Mouse (Mus musculus) hindbrain, embryonic 12.5 days (tissue): ENCODE results near the gene Rab20. TPM values are rescaled to one million over a fixed set of nuclear protein-coding genes. Genes with fewer than 3 reads are reported as not detected.
A peak's percentile ranks its signal among the peaks of the same experiment; 100 is the strongest.
"Not testable (repeated sequence)": the region's sequence is repeated elsewhere in the genome, so short reads cannot be mapped to it uniquely, and the experiment has no call there.

ENCODE experiments used
- ATAC-seq: fragments of 200-750 bp; cut with Nextera tagmentation; 2 replicates; pipeline ENCODE4 v1.8.0; 2017; ENCODE audit warnings: moderate TSS enrichment; ENCODE audit not compliant: low FRiP score
- H3K27ac ChIP-seq: fragments of 300-500 bp; sonication (generic); 2 replicates; pipeline ENCODE4 v1.5.1; 2016; ENCODE audit warnings: mild to moderate bottlenecking
- H3K27me3 ChIP-seq: fragments of 300-500 bp; sonication (generic); 2 replicates; pipeline ENCODE4 v1.6.1; 2016; ENCODE audit warnings: mild to moderate bottlenecking
- H3K36me3 ChIP-seq: fragments of 300-500 bp; sonication (generic); 2 replicates; pipeline ENCODE4 v1.6.1; 2016; ENCODE audit warnings: mild to moderate bottlenecking
- H3K4me1 ChIP-seq: fragments of 300-500 bp; sonication (generic); 2 replicates; pipeline ENCODE4 v1.6.1; 2016
- H3K4me2 ChIP-seq: fragments of 300-500 bp; sonication (generic); replicated peaks from 2 replicates; pipeline ENCODE4 v1.6.1; 2016; ENCODE audit warnings: mild to moderate bottlenecking
- H3K4me3 ChIP-seq: fragments of 300-500 bp; sonication (generic); 2 replicates; pipeline ENCODE4 v1.5.1; 2016; ENCODE audit warnings: mild to moderate bottlenecking
- H3K9ac ChIP-seq: fragments of 300-500 bp; sonication (generic); 2 replicates; pipeline ENCODE4 v1.6.1; 2016; ENCODE audit warnings: mild to moderate bottlenecking, moderate library complexity
- H3K9me3 ChIP-seq: fragments of 300-500 bp; sonication (generic); replicated peaks from 2 replicates; pipeline ENCODE4 v1.6.1; 2016; ENCODE audit warnings: mild to moderate bottlenecking
- WGBS: fragments of 180-500 bp; shearing (Covaris S2); methylation state at CpG from one replicate; pipeline ENCODE4 v1.1.7; 2016; 5-methylcytosine and 5-hydroxymethylcytosine counted together
- polyA plus RNA-seq: library from polyadenylated mRNA; unstranded; fragments of >200 nt; fragmentation: Nextera tagmentation; extraction: Ambion mirVana; gene quantifications from 2 replicates; pipeline ENCODE4 v1.2.1, GENCODE M21; 2016

The Rab20 gene
- polyA plus RNA-seq, 1 experiment from 2014 or later, result 1.6 TPM

DNA sequence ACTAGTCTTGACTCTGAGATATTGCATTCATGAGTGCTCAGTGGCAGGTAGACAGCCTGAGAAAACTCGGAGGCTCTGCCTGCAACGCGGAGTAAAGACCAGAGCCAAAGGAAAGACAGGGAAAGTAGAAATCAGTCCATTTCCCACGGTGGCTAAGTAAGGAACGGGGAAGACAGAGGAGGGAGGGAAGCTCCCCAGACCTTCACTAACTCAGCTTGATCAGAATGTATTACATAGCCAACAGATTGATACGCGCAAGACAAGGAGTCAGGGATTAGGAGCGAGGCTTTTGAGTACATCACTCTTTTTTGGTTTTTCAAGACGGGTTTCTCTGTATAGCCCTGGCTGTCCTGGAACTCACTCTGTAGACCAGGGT is 1.3 kb downstream of the Rab20 start:
- H3K4me1 ChIP-seq, result peaks cover 25% of the 10 kb centered on the region
- peaks cover 93% of the 10 kb centered on the region for H3K27me3 ChIP-seq
- H3K36me3 ChIP-seq, result no peaks in the 10 kb centered on the region
- WGBS, result 2% methylated on average over 9 of the region's 9 CpGs
- no peak overlapping the region; the same call in 1 of the 2 replicates for H3K4me3 ChIP-seq
- no peak overlapping the region for H3K27ac ChIP-seq
- ATAC-seq, result no peak
- peak overlapping the region; percentile 79 for H3K4me2 ChIP-seq
- no peaks in the 10 kb centered on the region for H3K9me3 ChIP-seq
- H3K9ac ChIP-seq, result no peak overlapping the region

DNA sequence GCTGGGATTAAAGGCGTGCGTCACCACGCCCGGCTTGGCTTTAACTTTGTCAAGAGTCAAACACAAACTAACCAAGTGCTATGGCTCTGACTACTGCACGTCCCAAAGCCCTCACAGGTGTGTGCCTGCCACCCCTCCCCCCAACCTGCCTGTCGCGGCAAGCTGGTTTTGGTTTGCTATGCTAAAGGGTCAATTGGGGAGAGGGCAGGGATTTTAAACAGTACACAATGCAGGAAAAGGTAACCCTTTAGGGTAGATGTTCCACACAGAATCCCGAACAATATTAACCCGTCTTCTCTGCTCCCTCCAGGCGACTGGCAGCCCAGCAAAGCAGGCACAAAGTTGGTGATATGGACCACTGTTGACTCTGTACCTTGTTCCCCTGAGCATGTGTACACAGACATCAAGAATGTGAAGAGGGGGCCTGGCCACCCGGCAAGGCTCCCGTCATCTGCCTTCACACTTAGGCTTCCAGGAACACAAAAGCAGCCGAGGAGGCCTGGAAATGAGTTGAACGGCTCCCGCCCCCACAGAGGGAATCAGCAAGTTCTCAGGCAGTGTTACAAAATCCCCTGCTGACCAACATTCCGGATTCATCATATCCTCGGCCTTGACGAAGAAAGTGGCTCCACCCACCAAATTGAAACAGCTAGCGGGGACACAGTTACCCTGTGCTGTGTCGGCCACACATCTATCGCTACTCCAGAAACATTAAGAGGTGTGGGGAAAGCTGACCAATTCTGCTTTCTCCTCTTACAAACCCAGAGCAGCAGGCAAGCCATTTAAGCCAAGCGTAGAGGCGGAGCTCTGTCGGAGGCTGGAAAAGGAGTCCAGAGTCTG is 2.0 kb downstream of the Rab20 start:
- H3K4me1 ChIP-seq, result peaks cover 25% of the 10 kb centered on the region
- peak overlapping the region; percentile 79 for H3K4me2 ChIP-seq
- no peaks in the 10 kb centered on the region for H3K9me3 ChIP-seq
- no peak for ATAC-seq
- no peak overlapping the region for H3K9ac ChIP-seq
- peaks cover 87% of the 10 kb centered on the region for H3K27me3 ChIP-seq
- no peak overlapping the region; the same call in 1 of the 2 replicates for H3K4me3 ChIP-seq
- 5% methylated on average over 24 of the region's 24 CpGs for WGBS
- H3K27ac ChIP-seq, result no peak overlapping the region
- H3K36me3 ChIP-seq, result no peaks in the 10 kb centered on the region

DNA sequence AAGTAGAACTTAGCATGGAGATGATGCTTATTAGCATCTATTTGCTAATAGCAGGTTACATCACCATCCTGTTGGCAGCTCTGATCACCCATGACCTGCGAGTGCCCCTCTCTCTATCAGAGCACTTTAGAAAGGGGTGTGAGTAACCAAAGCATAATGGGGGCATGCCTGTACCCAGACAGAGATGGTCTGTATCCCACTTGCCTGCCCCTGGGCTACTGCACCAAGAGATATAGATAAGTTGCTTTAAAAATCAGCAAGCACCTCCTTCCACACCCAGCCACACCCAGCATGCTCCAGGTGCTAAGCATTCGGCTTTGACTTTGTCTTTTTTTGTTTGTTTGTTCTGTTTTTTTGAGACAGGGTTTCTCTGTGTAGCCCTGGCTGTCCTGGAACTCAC is 2.6 kb downstream of the Rab20 start:
- no peaks in the 10 kb centered on the region for H3K9me3 ChIP-seq
- WGBS, result 17% methylated on average over 2 of the region's 2 CpGs
- H3K4me3 ChIP-seq, result no peak overlapping the region
- peaks cover 25% of the 10 kb centered on the region for H3K4me1 ChIP-seq
- no peak overlapping the region for H3K4me2 ChIP-seq
- H3K36me3 ChIP-seq, result no peaks in the 10 kb centered on the region
- no peak for ATAC-seq
- H3K27ac ChIP-seq, result no peak overlapping the region
- H3K9ac ChIP-seq, result no peak overlapping the region
- peaks cover 89% of the 10 kb centered on the region for H3K27me3 ChIP-seq

DNA sequence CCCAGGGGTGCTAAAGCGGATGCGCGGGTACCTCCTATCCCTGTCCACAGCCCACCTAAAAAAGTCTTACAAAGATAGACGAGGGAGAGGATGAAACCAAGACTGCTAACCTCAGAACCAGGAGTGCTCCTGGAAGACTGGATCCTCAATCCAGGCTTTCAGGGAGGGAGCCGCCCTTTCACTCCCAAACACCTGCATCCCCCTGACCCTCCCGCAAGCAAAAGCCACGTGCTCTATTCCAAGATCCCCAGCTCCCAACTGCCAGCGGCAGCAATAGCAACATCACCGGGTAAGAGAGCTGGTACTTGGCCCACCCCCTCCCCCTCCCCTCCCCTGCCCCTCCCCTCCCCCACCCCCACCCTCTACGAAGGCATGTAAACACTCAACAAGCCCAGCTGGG is 3.1 kb downstream of the Rab20 start:
- Histone ChIP-seq H3K36me3 (no peaks in the 10 kb centered on the region), H3K9me3 (no peaks in the 10 kb centered on the region), H3K4me1 (peaks cover 25% of the 10 kb centered on the region), H3K9ac (no peak overlapping the region), H3K27ac (no peak overlapping the region), H3K4me2 (no peak overlapping the region), H3K27me3 (peaks cover 86% of the 10 kb centered on the region), H3K4me3 (no peak overlapping the region)
- 7% methylated on average over 9 of the region's 10 CpGs for WGBS
- ATAC-seq, result no peak

DNA sequence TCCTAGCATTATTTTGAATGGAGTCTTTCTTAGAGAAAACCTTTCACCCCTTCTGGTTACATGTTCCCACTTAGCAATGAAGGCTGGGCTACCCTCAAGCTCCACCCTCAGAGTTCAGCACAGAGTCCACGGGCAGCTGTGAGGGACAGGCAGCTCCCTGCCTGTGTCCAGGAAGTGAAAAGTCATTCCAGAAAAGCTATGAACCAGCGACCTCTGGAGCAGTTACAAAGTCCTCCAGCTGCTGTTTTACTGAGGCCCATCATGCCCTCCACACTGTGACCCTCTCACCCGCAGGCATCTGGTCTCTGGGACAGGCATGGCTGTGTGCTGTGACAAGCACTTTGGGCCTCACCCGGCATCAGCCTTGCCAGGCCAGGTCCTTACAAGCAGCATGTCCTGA is 5.4 kb downstream of the Rab20 start:
- Histone ChIP-seq H3K27ac (no peak overlapping the region), H3K4me2 (no peak overlapping the region), H3K4me1 (peaks cover 22% of the 10 kb centered on the region), H3K36me3 (no peaks in the 10 kb centered on the region), H3K27me3 (peaks cover 62% of the 10 kb centered on the region), H3K9ac (no peak overlapping the region), H3K9me3 (no peaks in the 10 kb centered on the region), H3K4me3 (no peak overlapping the region)
- 34% methylated on average over 4 of the region's 4 CpGs for WGBS
- ATAC-seq, result no peak

DNA sequence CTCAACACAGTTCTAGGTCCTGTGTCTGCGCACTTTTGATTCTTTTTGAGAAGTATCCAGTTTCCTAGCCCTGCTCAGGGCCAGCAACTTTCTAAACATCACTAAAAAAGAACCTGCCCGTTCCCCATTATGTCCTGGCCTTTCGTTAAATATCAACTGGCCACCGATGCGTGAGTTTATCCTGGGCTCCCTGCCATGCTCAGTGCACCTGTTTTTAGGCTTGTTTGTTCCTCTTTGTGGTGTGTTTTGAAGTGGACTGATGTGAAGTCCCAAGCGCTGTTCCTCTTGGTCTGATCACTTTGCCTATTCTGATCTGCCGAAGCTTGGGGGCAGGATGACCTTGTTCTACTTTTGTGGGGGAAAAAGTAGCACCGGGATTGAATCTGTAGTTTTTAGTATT is 7.2 kb downstream of the Rab20 start:
- Histone ChIP-seq H3K4me3 (no peak overlapping the region), H3K4me2 (no peak overlapping the region), H3K27me3 (peaks cover 45% of the 10 kb centered on the region), H3K9me3 (no peaks in the 10 kb centered on the region), H3K27ac (no peak overlapping the region), H3K4me1 (peaks cover 10% of the 10 kb centered on the region; the same call in 1 of the 2 replicates), H3K9ac (no peak overlapping the region), H3K36me3 (no peaks in the 10 kb centered on the region)
- ATAC-seq, result no peak
- WGBS, result 42% methylated on average over 8 of the region's 8 CpGs

DNA sequence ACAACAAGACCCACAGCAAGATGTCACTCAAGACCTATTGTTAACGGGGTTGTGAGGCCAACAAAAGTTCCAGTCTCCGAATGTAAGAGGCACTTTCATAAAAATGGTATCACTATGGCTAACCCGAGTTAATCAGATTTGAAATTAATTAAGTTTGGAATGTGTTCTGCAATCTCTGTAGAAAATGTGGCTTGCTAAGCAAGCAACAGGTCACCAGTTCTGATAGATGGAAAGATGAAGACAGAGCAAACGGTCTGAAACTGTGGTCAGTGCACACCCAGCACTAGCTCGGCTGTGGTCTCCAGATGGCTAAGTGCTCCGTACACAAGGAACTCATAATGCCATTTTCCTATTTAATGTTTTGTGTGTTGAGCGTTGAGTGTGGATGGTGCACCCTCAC is 7.8 kb downstream of the Rab20 start:
- H3K9ac ChIP-seq, result no peak overlapping the region
- no peaks in the 10 kb centered on the region for H3K36me3 ChIP-seq
- no peak for ATAC-seq
- H3K4me1 ChIP-seq, result peaks cover 9% of the 10 kb centered on the region; the same call in 1 of the 2 replicates
- peaks cover 39% of the 10 kb centered on the region for H3K27me3 ChIP-seq
- WGBS, result 75% methylated on average over 7 of the region's 7 CpGs
- H3K4me3 ChIP-seq, result no peak overlapping the region
- no peak overlapping the region for H3K27ac ChIP-seq
- H3K9me3 ChIP-seq, result no peaks in the 10 kb centered on the region
- H3K4me2 ChIP-seq, result no peak overlapping the region

DNA sequence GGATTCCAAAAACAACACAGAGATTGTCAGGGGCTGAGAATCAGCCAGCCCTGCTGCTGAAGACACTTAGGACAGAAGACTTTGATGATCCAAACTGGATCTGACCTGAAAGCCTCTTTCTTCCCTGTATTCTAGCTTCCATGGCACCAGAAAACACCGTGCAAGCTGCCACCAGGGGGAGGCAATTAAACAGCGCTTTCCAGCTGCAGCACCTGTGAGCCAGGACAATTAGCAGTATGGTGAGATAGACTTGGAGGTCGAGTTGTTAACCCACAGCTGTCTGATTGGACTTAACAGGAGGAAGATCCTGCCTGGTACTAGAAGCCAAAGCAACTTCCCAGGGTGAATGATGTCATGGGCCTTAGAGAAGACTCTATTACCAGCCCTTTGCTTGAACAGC is 9.4 kb downstream of the Rab20 start:
- peaks cover 6% of the 10 kb centered on the region; the same call in 1 of the 2 replicates for H3K4me1 ChIP-seq
- no peak for ATAC-seq
- peaks cover 23% of the 10 kb centered on the region for H3K27me3 ChIP-seq
- no peaks in the 10 kb centered on the region for H3K9me3 ChIP-seq
- no peaks in the 10 kb centered on the region for H3K36me3 ChIP-seq
- H3K4me3 ChIP-seq, result no peak overlapping the region
- no peak overlapping the region for H3K4me2 ChIP-seq
- WGBS, result 12% methylated on average over 3 of the region's 3 CpGs
- no peak overlapping the region for H3K27ac ChIP-seq
- no peak overlapping the region for H3K9ac ChIP-seq

DNA sequence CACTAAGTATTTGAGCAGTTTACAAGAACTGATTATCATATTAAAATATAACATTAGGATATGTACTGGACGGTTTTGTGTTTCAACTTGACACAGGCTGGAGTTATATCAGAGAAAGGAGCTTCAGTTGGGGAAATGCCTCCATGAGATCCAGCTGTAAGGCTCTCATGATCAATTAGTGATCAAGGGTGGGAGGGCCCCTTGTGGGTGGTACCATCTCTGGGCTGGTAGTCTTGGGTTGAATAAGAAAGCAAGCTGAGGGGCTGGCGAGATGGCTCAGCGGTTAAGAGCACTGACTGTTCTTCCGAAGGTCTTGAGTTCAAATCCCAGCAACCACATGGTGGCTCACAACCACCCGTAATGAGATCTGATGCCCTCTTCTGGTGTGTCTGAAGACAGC is 12.0 kb downstream of the Rab20 start:
- H3K9me3 ChIP-seq, H3K4me1 ChIP-seq, H3K4me3 ChIP-seq, H3K36me3 ChIP-seq, ATAC-seq, H3K4me2 ChIP-seq, H3K9ac ChIP-seq, H3K27ac ChIP-seq, H3K27me3 ChIP-seq: not testable (repeated sequence)
- 79% methylated on average over 5 of the region's 5 CpGs for WGBS

DNA sequence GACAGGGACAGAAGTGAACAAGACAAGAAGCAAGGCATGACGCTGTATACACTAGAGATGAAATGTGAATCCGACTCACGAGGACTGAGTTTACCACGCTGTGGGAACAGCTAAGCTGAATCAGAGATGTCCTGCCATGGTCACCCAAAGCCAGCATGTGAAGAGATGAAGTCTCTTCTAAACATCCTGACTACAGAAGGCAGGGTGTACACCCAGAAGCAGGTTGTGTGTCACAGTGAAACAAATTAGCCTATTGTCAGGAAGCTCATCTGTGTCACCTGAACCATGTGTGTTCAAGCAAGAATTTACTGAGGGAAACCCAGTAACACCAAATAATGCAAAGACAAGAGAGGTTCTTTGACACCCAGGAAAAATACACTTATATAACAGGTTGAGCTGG is 12.9 kb downstream of the Rab20 start:
- no peak overlapping the region for H3K4me3 ChIP-seq
- no peaks in the 10 kb centered on the region; the same call in 1 of the 2 replicates for H3K27me3 ChIP-seq
- ATAC-seq, result no peak
- peaks cover 2% of the 10 kb centered on the region; the same call in 1 of the 2 replicates for H3K4me1 ChIP-seq
- no peak overlapping the region for H3K9ac ChIP-seq
- no peaks in the 10 kb centered on the region for H3K9me3 ChIP-seq
- no peaks in the 10 kb centered on the region for H3K36me3 ChIP-seq
- no peak overlapping the region for H3K4me2 ChIP-seq
- H3K27ac ChIP-seq, result no peak overlapping the region
- 91% methylated on average over 4 of the region's 4 CpGs for WGBS

DNA sequence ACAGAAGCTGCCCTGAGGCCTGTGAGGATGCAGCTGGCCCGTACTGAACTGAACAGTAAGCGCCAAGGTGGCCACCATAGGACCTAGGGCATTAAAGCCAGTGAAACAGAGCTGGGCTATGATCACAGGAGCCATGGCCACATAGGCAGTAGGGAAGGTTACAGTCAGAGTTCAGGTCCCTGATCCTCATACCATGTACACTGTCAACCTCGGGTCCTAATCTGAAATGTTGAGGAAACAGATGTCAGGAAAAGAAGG is 13.9 kb downstream of the Rab20 start:
- Histone ChIP-seq H3K9me3 (no peaks in the 10 kb centered on the region), H3K36me3 (no peaks in the 10 kb centered on the region), H3K27me3 (no peaks in the 10 kb centered on the region; the same call in 1 of the 2 replicates), H3K27ac (no peak overlapping the region), H3K4me2 (no peak overlapping the region), H3K4me1 (peaks cover 2% of the 10 kb centered on the region; the same call in 1 of the 2 replicates), H3K4me3 (no peak overlapping the region), H3K9ac (no peak overlapping the region)
- whole genome bisulfite sequencing, result 79% methylated on average over 3 of the region's 3 CpGs
- no peak for ATAC-seq

DNA sequence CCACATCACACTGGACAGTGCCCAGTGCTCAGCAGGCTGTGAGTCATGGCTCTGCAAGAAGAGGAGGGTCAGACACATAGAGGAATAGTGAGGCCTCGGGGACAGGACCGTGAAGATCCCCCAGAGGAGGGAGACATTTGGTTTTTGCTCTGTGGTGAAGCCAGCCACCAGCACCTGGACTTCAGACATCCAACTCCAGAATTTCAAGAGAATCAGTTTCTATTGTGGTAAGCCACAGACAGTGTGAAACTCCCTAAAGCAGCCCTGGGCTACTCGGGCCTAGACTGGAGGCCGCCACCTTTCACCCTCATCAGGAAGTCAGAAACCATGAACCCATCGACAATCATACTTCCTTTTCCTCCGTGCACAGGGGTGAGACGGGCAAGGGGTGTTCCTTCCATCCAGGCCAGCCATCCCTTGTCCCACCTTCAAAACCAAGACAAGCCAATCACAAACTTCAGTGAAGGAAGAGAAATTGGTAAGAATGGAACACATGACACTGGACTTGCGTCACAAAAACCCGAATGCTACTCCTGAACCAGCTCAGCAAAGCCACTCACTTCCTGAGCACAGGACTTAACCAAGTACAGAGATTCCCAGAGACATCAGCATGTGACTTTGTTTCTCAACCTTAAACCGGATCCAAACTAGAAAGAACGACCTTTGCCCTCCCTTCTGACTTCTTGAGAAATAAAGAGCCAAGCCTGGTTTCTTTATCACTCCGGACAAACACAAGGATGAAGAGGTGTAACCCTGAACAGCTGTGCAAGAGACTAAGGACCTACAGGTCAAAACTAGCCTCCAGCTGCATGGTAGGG is 14.4 kb downstream of the Rab20 start:
- ATAC-seq, result no peak
- H3K9me3 ChIP-seq, result no peaks in the 10 kb centered on the region
- H3K4me2 ChIP-seq, result no peak overlapping the region
- no peak overlapping the region for H3K27ac ChIP-seq
- no peaks in the 10 kb centered on the region; the same call in 1 of the 2 replicates for H3K27me3 ChIP-seq
- H3K4me1 ChIP-seq, result peaks cover 4% of the 10 kb centered on the region
- no peaks in the 10 kb centered on the region for H3K36me3 ChIP-seq
- H3K4me3 ChIP-seq, result no peak overlapping the region
- H3K9ac ChIP-seq, result no peak overlapping the region
- 84% methylated on average over 12 of the region's 12 CpGs for WGBS

DNA sequence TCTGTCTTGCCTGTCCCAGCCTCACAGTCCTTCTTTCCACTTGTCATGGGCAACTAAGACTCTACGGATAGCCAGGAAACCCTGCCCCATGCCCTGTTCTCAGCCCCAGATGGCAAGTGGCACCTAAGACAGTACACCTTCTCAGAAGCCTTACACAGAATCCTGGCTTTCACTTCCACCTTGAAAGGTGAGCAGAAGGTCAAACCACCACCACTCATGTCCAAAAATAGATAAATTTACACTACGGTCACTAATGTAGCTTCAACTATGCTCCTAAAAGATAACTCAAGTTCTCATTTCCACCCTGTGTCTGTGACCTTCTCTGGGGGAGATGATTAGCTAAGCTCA is 15.0 kb downstream of the Rab20 start:
- 91% methylated on average over 2 of the region's 2 CpGs for WGBS

More for the DNA sequence above, 15.0 kb downstream of the Rab20 start:
- Histone ChIP-seq H3K9me3 (no peaks in the 10 kb centered on the region), H3K4me1 (peaks cover 9% of the 10 kb centered on the region), H3K36me3 (no peaks in the 10 kb centered on the region), H3K27ac (no peak overlapping the region), H3K4me2 (no peak overlapping the region), H3K27me3 (no peaks in the 10 kb centered on the region; the same call in 1 of the 2 replicates), H3K4me3 (no peak overlapping the region), H3K9ac (no peak overlapping the region)
- no peak for ATAC-seq
